Mouse (Mus musculus) CD4-positive, CD25-positive, alpha-beta regulatory T cell, adult 2 months (primary cell): ENCODE data around the gene Allc.

ENCODE experiments used
- DNase-seq: peaks from one replicate; pipeline ENCODE4 v3.0.0-alpha.2; 2012; ENCODE audit warnings: low read depth, low spot score

The Allc gene

GRCm38 (mm10) chr12:28579132-28579531 is 3.2 kb downstream of the Allc start:
- DNase-seq = peak; percentile 6

GRCm38 (mm10) chr12:28578147-28578546 is 4.2 kb downstream of the Allc start:
- DNase-seq = no peak

- no peak for DNase-seq
Measured at GRCm38 (mm10) chr12:28575366-28576070, 6.8 kb downstream of the Allc start.

GRCm38 (mm10) chr12:28572241-28572640 is 10.1 kb downstream of the Allc start:
- DNase-seq = no peak

- no peak for DNase-seq
Measured at GRCm38 (mm10) chr12:28552299-28552698, 30.0 kb downstream of the Allc start, which contains the start of gene Dcdc2c. Dcdc2c (minus strand) TSS chr12:28552399.

GRCm38 (mm10) chr12:28551775-28552174 is 30.5 kb downstream of the Allc start:
- DNase-seq = no peak

- no peak for DNase-seq
Measured at GRCm38 (mm10) chr12:28548887-28549286, 33.4 kb downstream of the Allc start.

- no peak for DNase-seq
Measured at GRCm38 (mm10) chr12:28514264-28514775, 68.0 kb downstream of the Allc start.

- no peak for DNase-seq
Measured at GRCm38 (mm10) chr12:28509699-28510280, 72.5 kb downstream of the Allc start.
